Mouse (Mus musculus) induced T-regulatory cell, adult 2 months (primary cell): ENCODE data around the gene Olfr1391.
"Not testable (repeated sequence)": the region's sequence is repeated elsewhere in the genome, so short reads cannot be mapped to it uniquely, and the experiment has no call there.

Source experiments
- DNase-seq: peaks from one replicate; pipeline ENCODE4 v3.0.0-alpha.2; 2012; ENCODE audit warnings: low read depth

Gene Olfr1391

GRCm38 (mm10) chr11:49322442-49322841 is at the start of gene Olfr1391:
Gene Olfr1391, plus strand, starts transcription at chr11:49322742.
- no peak for DNase-seq

GRCm38 (mm10) chr11:49273834-49274519 is 48.6 kb upstream of the Olfr1391 start:
- DNase-seq: no peak

GRCm38 (mm10) chr11:49278222-49278621 is 44.3 kb upstream of the Olfr1391 start, which contains the start of gene Olfr1393:
Gene Olfr1393, plus strand, starts transcription at chr11:49278304.
- no peak for DNase-seq

GRCm38 (mm10) chr11:49284982-49285381 is 37.6 kb upstream of the Olfr1391 start, which contains the start of gene Olfr1392:
Gene Olfr1392, plus strand, starts transcription at chr11:49285282.
- DNase-seq: not testable (repeated sequence)

DNA sequence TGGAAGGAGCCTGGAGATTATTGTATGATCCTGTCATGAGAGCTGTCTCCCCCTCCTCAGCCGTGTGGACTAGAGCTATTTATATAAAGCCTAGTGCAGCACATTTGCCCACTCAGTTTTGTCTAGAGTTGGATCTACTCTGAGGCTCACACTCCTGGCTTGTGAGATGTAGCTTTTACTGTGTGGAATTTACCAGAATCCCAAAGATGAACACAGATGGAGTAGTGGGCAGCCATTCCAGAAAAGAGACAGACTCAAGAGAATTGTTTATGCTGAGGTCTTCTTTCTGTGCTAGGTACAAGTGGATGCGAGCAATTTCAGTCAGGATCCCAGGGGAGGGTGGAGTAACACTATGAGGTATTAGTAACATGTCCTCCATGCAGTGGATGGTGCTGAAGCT is 35.3 kb upstream of the Olfr1391 start:
- no peak for DNase-seq

- DNase-seq: no peak
These were observed 29.8 kb upstream of the Olfr1391 start for GRCm38 (mm10) chr11:49292777-49293176.

DNA sequence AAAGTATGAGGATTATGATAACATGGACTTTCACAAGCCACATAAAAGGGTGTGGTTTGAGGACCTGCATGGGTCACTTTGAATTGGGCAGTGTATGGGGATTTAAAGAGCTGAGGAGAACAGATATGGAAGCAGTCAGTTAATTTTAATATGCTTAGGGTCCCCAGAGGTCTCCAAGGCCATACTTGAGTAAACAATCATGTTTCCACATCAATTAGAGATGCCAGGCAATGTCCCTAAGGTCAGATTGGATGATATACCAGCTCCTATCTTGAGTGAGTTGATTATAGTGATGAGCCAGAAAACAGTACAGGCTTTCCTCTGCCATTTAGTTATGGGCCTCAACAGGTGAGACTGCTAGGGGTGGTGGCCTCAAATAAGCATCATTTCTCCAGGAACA is 18.1 kb upstream of the Olfr1391 start, which contains the start of gene Olfr10:
TSS of gene Olfr10 (plus strand) at position 301 of the 400 bp plus-strand sequence.
- no peak for DNase-seq

GRCm38 (mm10) chr11:49308547-49308946 is 14.0 kb upstream of the Olfr1391 start:
- not testable (repeated sequence) for DNase-seq

DNA sequence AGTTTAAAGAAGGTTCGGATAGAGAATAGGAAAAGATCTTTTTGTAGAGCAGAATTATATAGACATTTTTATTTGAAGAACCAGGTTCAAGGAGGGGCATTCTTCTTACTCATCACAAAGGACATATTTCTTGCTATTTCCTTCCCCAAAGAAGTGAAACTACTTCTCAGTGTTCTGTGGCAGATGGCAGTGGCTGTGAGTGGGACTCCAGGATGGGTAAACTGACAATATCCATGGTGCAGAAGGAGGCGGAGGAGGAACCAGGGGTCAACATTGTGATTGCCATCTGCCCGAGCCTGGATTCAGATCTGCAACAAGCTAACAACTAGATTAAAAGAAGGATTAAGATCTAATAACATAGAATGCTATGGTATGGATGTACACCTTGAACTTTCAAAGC is 4.2 kb downstream of the Olfr1391 start:
- no peak for DNase-seq

- no peak for DNase-seq
These were observed 7.1 kb downstream of the Olfr1391 start for GRCm38 (mm10) chr11:49329686-49330085.

DNA sequence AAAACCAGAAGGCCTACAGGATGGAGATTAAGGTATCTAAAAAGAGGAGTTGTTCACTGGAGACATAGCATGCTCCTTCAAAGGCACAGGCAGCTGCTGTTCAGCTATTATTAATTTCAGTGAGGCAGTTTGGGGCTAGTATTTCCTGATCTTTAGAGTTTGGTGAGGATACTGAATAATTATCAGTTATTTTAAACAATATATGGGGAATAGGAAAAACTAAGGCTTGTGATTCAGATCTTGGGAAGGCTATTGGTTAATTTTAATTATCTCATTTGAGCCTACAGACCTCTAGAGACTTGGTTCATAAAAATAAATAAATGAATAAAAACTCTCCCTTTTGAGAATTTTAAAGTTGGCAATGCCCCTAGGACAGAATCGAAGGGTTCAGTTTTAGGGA is 12.3 kb downstream of the Olfr1391 start, which contains the start of gene Olfr1390:
TSS of gene Olfr1390 (plus strand) at position 301 of the 400 bp plus-strand sequence.
- DNase-seq: no peak

DNA sequence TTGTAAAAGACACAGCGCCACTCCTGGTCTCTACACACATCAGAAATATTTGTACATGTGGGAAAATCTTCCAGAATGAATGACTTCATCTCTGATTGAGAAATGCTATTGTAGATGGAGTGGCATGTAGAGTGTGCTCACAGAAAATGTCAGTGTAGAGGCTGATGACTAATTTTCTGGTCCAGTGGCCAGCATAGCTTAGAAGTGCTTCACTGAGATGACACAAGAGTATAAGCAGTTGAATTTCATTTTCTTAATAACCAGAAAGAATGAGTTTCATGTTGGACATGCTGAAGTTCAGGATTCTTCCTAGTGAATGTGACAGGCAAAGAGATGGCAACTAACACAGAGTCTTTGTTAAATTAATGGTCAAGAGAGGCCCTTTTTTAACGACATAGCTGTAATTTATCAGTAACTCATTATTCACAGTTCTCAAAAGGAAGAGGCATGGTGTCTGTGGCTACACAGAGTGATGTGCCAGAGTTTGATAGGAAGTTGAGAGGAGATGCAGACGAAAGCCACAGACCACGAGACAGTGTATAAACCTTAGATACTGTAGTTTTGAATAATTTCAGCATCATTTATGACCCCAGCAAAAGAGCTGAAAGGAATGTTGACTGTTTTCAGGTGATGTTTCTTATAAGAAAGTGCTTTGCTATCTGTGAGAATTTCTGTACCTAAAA is 14.7 kb downstream of the Olfr1391 start:
- DNase-seq: no peak
